Mouse (Mus musculus): ENCODE measurements around the gene Lyst. TPM values are rescaled to one million over a fixed set of nuclear protein-coding genes. Genes with fewer than 3 reads are reported as not detected.
A peak's percentile ranks its signal among the peaks of the same experiment; 100 is the strongest.
"Not testable (repeated sequence)": the region's sequence is repeated elsewhere in the genome, so short reads cannot be mapped to it uniquely, and the experiment has no call there.

Gene Lyst
- polyA plus RNA-seq, 1 experiment: 46.5 TPM

GRCm38 (mm10) chr13:13784981-13785783 is 195.0 kb downstream of the Lyst start:
- TF ChIP-seq POLR2A (IDR thresholded peaks at IDR 0.05; ENCODE audit: borderline replicate concordance, low read depth, low read length) (no peak), CTCF (IDR thresholded peaks at IDR 0.05; ENCODE audit: low read depth, low read length) (no peak)
- Histone ChIP-seq H3K4me1 (ENCODE audit: control insufficient read depth, insufficient read depth, low read length) (peaks cover 5% of the 10 kb centered on the region; the same call in 1 of the 2 replicates), H3K4me3 (ENCODE audit: insufficient read depth, low read length) (peak overlapping the region; percentile 44), H3K27ac (ENCODE audit: insufficient read depth, low read depth, low read length) (no peak overlapping the region)

- Histone ChIP-seq H3K4me3 (ENCODE audit: insufficient read depth, low read length) (no peak overlapping the region), H3K4me1 (ENCODE audit: control insufficient read depth, insufficient read depth, low read length) (peaks cover 5% of the 10 kb centered on the region; the same call in 1 of the 2 replicates), H3K27ac (ENCODE audit: insufficient read depth, low read depth, low read length) (no peak overlapping the region)
- TF ChIP-seq CTCF (IDR thresholded peaks at IDR 0.05; ENCODE audit: low read depth, low read length): no peak
- no peak for TF ChIP-seq POLR2A (IDR thresholded peaks at IDR 0.05; ENCODE audit: borderline replicate concordance, low read depth, low read length)
Measured at GRCm38 (mm10) chr13:13786971-13787370, 196.8 kb downstream of the Lyst start.

- TF ChIP-seq CTCF (IDR thresholded peaks at IDR 0.05; ENCODE audit: low read depth, low read length): no peak
- TF ChIP-seq POLR2A (IDR thresholded peaks at IDR 0.05; ENCODE audit: borderline replicate concordance, low read depth, low read length): no peak
- Histone ChIP-seq H3K4me3 (ENCODE audit: insufficient read depth, low read length) (no peak overlapping the region), H3K27ac (ENCODE audit: insufficient read depth, low read depth, low read length) (no peak overlapping the region), H3K4me1 (ENCODE audit: control insufficient read depth, insufficient read depth, low read length) (peaks cover 5% of the 10 kb centered on the region; the same call in 1 of the 2 replicates)
Measured at GRCm38 (mm10) chr13:13788070-13788469, 197.9 kb downstream of the Lyst start.

- H3K27ac ChIP-seq (ENCODE audit: insufficient read depth, low read depth, low read length): no peak overlapping the region
- no peak overlapping the region for H3K4me3 ChIP-seq (ENCODE audit: insufficient read depth, low read length)
- peaks cover 3% of the 10 kb centered on the region; the same call in 1 of the 2 replicates for H3K4me1 ChIP-seq (ENCODE audit: control insufficient read depth, insufficient read depth, low read length)
- TF ChIP-seq CTCF (IDR thresholded peaks at IDR 0.05; ENCODE audit: low read depth, low read length): no peak
- TF ChIP-seq POLR2A (IDR thresholded peaks at IDR 0.05; ENCODE audit: borderline replicate concordance, low read depth, low read length): no peak
Measured at GRCm38 (mm10) chr13:13791981-13792380, 201.8 kb downstream of the Lyst start.

GRCm38 (mm10) chr13:13795166-13795832 is 205.1 kb downstream of the Lyst start:
- Histone ChIP-seq H3K4me3 (ENCODE audit: insufficient read depth, low read length) (no peak overlapping the region), H3K27ac (ENCODE audit: insufficient read depth, low read depth, low read length) (no peak overlapping the region), H3K4me1 (ENCODE audit: control insufficient read depth, insufficient read depth, low read length) (0 out of 2 replicates have a peak, but pooled peaks cover 2% of the 10 kb centered on the region)
- TF ChIP-seq POLR2A (IDR thresholded peaks at IDR 0.05; ENCODE audit: borderline replicate concordance, low read depth, low read length): no peak

- Histone ChIP-seq H3K4me3 (ENCODE audit: insufficient read depth, low read length) (no peak overlapping the region), H3K27ac (ENCODE audit: insufficient read depth, low read depth, low read length) (no peak overlapping the region), H3K4me1 (ENCODE audit: control insufficient read depth, insufficient read depth, low read length) (0 out of 2 replicates have a peak, but pooled peaks cover 2% of the 10 kb centered on the region)
- no peak for TF ChIP-seq POLR2A (IDR thresholded peaks at IDR 0.05; ENCODE audit: borderline replicate concordance, low read depth, low read length)
- no peak for TF ChIP-seq CTCF (IDR thresholded peaks at IDR 0.05; ENCODE audit: low read depth, low read length)
Measured at GRCm38 (mm10) chr13:13796082-13796481, 205.9 kb downstream of the Lyst start.

GRCm38 (mm10) chr13:13797816-13798215 is 207.6 kb downstream of the Lyst start:
- not testable (repeated sequence) for H3K27ac ChIP-seq (ENCODE audit: insufficient read depth, low read depth, low read length); H3K4me1 ChIP-seq (ENCODE audit: control insufficient read depth, insufficient read depth, low read length); H3K4me3 ChIP-seq (ENCODE audit: insufficient read depth, low read length)

- 0 out of 2 replicates have a peak, but pooled peaks cover 2% of the 10 kb centered on the region for H3K4me1 ChIP-seq (ENCODE audit: control insufficient read depth, insufficient read depth, low read length)
- no peak overlapping the region for H3K27ac ChIP-seq (ENCODE audit: insufficient read depth, low read depth, low read length)
- TF ChIP-seq CTCF (IDR thresholded peaks at IDR 0.05; ENCODE audit: low read depth, low read length) (no peak), POLR2A (IDR thresholded peaks at IDR 0.05; ENCODE audit: borderline replicate concordance, low read depth, low read length) (no peak)
- H3K4me3 ChIP-seq (ENCODE audit: insufficient read depth, low read length): no peak overlapping the region
Measured at GRCm38 (mm10) chr13:13798775-13799174, 208.6 kb downstream of the Lyst start.

- Histone ChIP-seq H3K4me3 (ENCODE audit: insufficient read depth, low read length) (no peak overlapping the region), H3K4me1 (ENCODE audit: control insufficient read depth, insufficient read depth, low read length) (no peaks in the 10 kb centered on the region), H3K27ac (ENCODE audit: insufficient read depth, low read depth, low read length) (no peak overlapping the region)
- no peak for TF ChIP-seq POLR2A (IDR thresholded peaks at IDR 0.05; ENCODE audit: borderline replicate concordance, low read depth, low read length)
- TF ChIP-seq CTCF (IDR thresholded peaks at IDR 0.05; ENCODE audit: low read depth, low read length): no peak
Measured at GRCm38 (mm10) chr13:13808337-13809132, 218.3 kb downstream of the Lyst start.
